ENCODE assay signal across 8 mouse cellular contexts in genomic region chr13:38204702-38205482, GRCm38 (mm10). TPM values are rescaled to one million over a fixed set of nuclear protein-coding genes. Genes with fewer than 3 reads are reported as not detected.
A peak's percentile ranks its signal among the peaks of the same experiment; 100 is the strongest.
DNase-seq lines count a peak whose midpoint lies in the region; ATAC-seq and TF ChIP-seq lines count a peak whose summit lies in the region.

Snrnp48 (plus strand) TSS chr13:38204938.

- peaks cover 5% of the 10 kb centered on the region; the same call in 1 of the 2 replicates for H3K36me3 ChIP-seq in embryonic facial prominence, embryonic 13.5 days
- H3K36me3 ChIP-seq in kidney, adult 2 months (ENCODE audit: control insufficient read depth, insufficient read depth, low read length), result no peaks in the 10 kb centered on the region
- H3K36me3 ChIP-seq in limb, embryonic 12.5 days, result peaks cover 16% of the 10 kb centered on the region; the same call in 1 of the 2 replicates
- H3K36me3 ChIP-seq in midbrain, embryonic 15.5 days (replicated peaks), result no peaks in the 10 kb centered on the region
- no peaks in the 10 kb centered on the region for H3K36me3 ChIP-seq in spleen, adult 2 months (ENCODE audit: control insufficient read depth, insufficient read depth, low read length)

- ATAC-seq in embryonic facial prominence, embryonic 13.5 days (ENCODE audit: insufficient number of reproducible peaks, insufficient read depth, low FRiP score, low TSS enrichment, low read depth), result peak; percentile 92
- peak; percentile 95 for ATAC-seq in limb, embryonic 12.5 days (ENCODE audit: insufficient number of reproducible peaks, insufficient read depth, low FRiP score, low TSS enrichment, low read depth)
- ATAC-seq in midbrain, embryonic 15.5 days (replicated peaks), result peak; percentile 100

- peak; percentile 92 for DNase-seq in 3134 (ENCODE audit: extremely low read depth, insufficient read length, low spot score)
- DNase-seq in adrenal gland, postnatal 36 days, result peak; percentile 93 to 95
- DNase-seq in heart, adult 18-20 months, result peak; percentile 90 to 93
- DNase-seq in kidney, adult 2 months, result peak; percentile 94
- peak; percentile 77 to 85 for DNase-seq in spleen, adult 2 months (ENCODE audit: low read depth in 1 of 2, low spot score in 2 of 2)

- WGBS in embryonic facial prominence, embryonic 13.5 days, result under 1% methylated on average over 59 of the region's 59 CpGs
- WGBS in kidney, adult 2 months, result under 1% methylated on average over 59 of the region's 59 CpGs
- under 1% methylated on average over 59 of the region's 59 CpGs for WGBS in limb, embryonic 12.5 days
- WGBS in midbrain, embryonic 15.5 days, result under 1% methylated on average over 59 of the region's 59 CpGs
- WGBS in spleen, adult 2 months, result 1% methylated on average over 59 of the region's 59 CpGs

- peak within 1 kb of the TSS; percentile 91 for H3K9ac ChIP-seq in embryonic facial prominence, embryonic 13.5 days
- peak within 1 kb of the TSS; percentile 90 for H3K9ac ChIP-seq in limb, embryonic 12.5 days (replicated peaks)
- H3K9ac ChIP-seq in midbrain, embryonic 15.5 days, result peak within 1 kb of the TSS; percentile 69

- no peaks in the 10 kb centered on the region for H3K27me3 ChIP-seq in embryonic facial prominence, embryonic 13.5 days
- no peaks in the 10 kb centered on the region for H3K27me3 ChIP-seq in kidney, adult 2 months (replicated peaks; ENCODE audit: control insufficient read depth, insufficient read depth, low read length)
- H3K27me3 ChIP-seq in limb, embryonic 12.5 days, result no peaks in the 10 kb centered on the region
- no peaks in the 10 kb centered on the region; the same call in 1 of the 2 replicates for H3K27me3 ChIP-seq in midbrain, embryonic 15.5 days (replicated peaks)
- no peaks in the 10 kb centered on the region for H3K27me3 ChIP-seq in spleen, adult 2 months (ENCODE audit: control insufficient read depth, insufficient read depth, low read length)

- peak within 1 kb of the TSS; percentile 93 for H3K4me3 ChIP-seq in embryonic facial prominence, embryonic 13.5 days
- H3K4me3 ChIP-seq in kidney, adult 2 months (ENCODE audit: insufficient read depth, low read depth, low read length), result peak within 1 kb of the TSS; percentile 90
- H3K4me3 ChIP-seq in limb, embryonic 12.5 days (replicated peaks), result peak within 1 kb of the TSS; percentile 78
- H3K4me3 ChIP-seq in midbrain, embryonic 15.5 days, result peak within 1 kb of the TSS; percentile 77
- H3K4me3 ChIP-seq in spleen, adult 2 months (ENCODE audit: extremely low read depth, insufficient read depth, insufficient read length), result peak within 1 kb of the TSS; percentile 100

- TF ChIP-seq POLR2A in kidney, adult 2 months (IDR thresholded peaks at IDR 0.05; ENCODE audit: low read depth, low read length), result peak; percentile 75
- TF ChIP-seq POLR2A in spleen, adult 2 months (IDR thresholded peaks at IDR 0.05; ENCODE audit: low read depth, low read length), result peak; percentile 54

- peak within 1 kb of the TSS; percentile 91 for H3K27ac ChIP-seq in embryonic facial prominence, embryonic 13.5 days
- H3K27ac ChIP-seq in kidney, adult 2 months (ENCODE audit: insufficient read depth, low read depth, low read length), result peak within 1 kb of the TSS; percentile 65; the same call in 1 of the 2 replicates
- peak within 1 kb of the TSS; percentile 93 for H3K27ac ChIP-seq in limb, embryonic 12.5 days
- peak within 1 kb of the TSS; percentile 84 for H3K27ac ChIP-seq in midbrain, embryonic 15.5 days
- peak within 1 kb of the TSS; percentile 31; the same call in 1 of the 2 replicates for H3K27ac ChIP-seq in spleen, adult 2 months (ENCODE audit: insufficient read depth, low read length)

- peak within 1 kb of the TSS; percentile 66 for H3K4me2 ChIP-seq in embryonic facial prominence, embryonic 13.5 days
- H3K4me2 ChIP-seq in limb, embryonic 12.5 days, result peak within 1 kb of the TSS; percentile 66
- peak within 1 kb of the TSS; percentile 59 for H3K4me2 ChIP-seq in midbrain, embryonic 15.5 days

- no peaks in the 10 kb centered on the region for H3K9me3 ChIP-seq in embryonic facial prominence, embryonic 13.5 days
- H3K9me3 ChIP-seq in limb, embryonic 12.5 days, result no peaks in the 10 kb centered on the region
- no peaks in the 10 kb centered on the region for H3K9me3 ChIP-seq in midbrain, embryonic 15.5 days

- TF ChIP-seq CTCF in kidney, adult 2 months (conservative IDR thresholded peaks at IDR 0.05; ENCODE audit: insufficient read depth, insufficient read length, low read depth, low read length), result no peak
- TF ChIP-seq CTCF in spleen, adult 2 months (IDR thresholded peaks at IDR 0.05; ENCODE audit: extremely low read depth, insufficient read depth, insufficient read length, insufficient replicate concordance), result no peak

- H3K4me1 ChIP-seq in embryonic facial prominence, embryonic 13.5 days, result peaks cover 15% of the 10 kb centered on the region
- peaks cover 3% of the 10 kb centered on the region for H3K4me1 ChIP-seq in kidney, adult 2 months (ENCODE audit: control insufficient read depth, insufficient read depth, low read length)
- peaks cover 8% of the 10 kb centered on the region for H3K4me1 ChIP-seq in limb, embryonic 12.5 days (replicated peaks)
- peaks cover 15% of the 10 kb centered on the region for H3K4me1 ChIP-seq in midbrain, embryonic 15.5 days
- H3K4me1 ChIP-seq in spleen, adult 2 months (ENCODE audit: control insufficient read depth, insufficient read depth, insufficient read length), result no peaks in the 10 kb centered on the region

RNA-seq across cellular contexts. Expression of gene Snrnp48, which starts in this region (rescaled TPM):
- total RNA-seq in adrenal gland, postnatal 36 days (2021), result 10 to 100 TPM; 16.0 to 26.6 TPM
- 48.2 and 56.2 TPM in 2 replicates for polyA plus RNA-seq in embryonic facial prominence, embryonic 13.5 days (2015; fragmentation: Nextera tagmentation; extraction: Ambion mirVana)
- total RNA-seq in heart, adult 18-20 months (2021), result 10 to 100 TPM; 10.0 to 10.2 TPM
- polyA plus RNA-seq in kidney, adult 2 months (2012; rRNA removed), result 18.8 and 21.1 TPM in 2 replicates
- polyA plus RNA-seq in limb, embryonic 12.5 days (2016; fragmentation: Nextera tagmentation; extraction: Ambion mirVana), result 38.3 and 43.8 TPM in 2 replicates
- polyA plus RNA-seq in midbrain, embryonic 15.5 days (2015; fragmentation: Nextera tagmentation; extraction: Ambion mirVana), result 27.6 and 29.4 TPM in 2 replicates
- 23.7 and 42.1 TPM in 2 replicates for polyA plus RNA-seq in spleen, adult 2 months (2012; rRNA removed)

Comparison
In these comparisons a context has a peak if more than half of its experiments do, and no peak if none do; other contexts are left out.
1. Peak in every context shown above with its lines: DNase-seq, ATAC-seq, H3K4me3 ChIP-seq and H3K27ac ChIP-seq.
2. H3K27ac ChIP-seq: peak in every context shown above with its lines; median percentile 93 in limb, embryonic 12.5 days; 91 in embryonic facial prominence, embryonic 13.5 days; 84 in midbrain, embryonic 15.5 days; 65 in kidney, adult 2 months; 31 in spleen, adult 2 months.